Mouse (Mus musculus) hindbrain, embryonic 14.5 days (tissue): ENCODE results near the gene Slc25a39. TPM values are rescaled to one million over a fixed set of nuclear protein-coding genes. Genes with fewer than 3 reads are reported as not detected.
"Not testable (repeated sequence)": the region's sequence is repeated elsewhere in the genome, so short reads cannot be mapped to it uniquely, and the experiment has no call there.

Experiments used
- ATAC-seq: fragments of 200-750 bp; cut with Nextera tagmentation; 2 replicates; pipeline ENCODE4 v1.8.0; 2017; ENCODE audit warnings: moderate number of reproducible peaks, mild to moderate bottlenecking, moderate TSS enrichment, moderate library complexity; ENCODE audit not compliant: low FRiP score
- DNase-seq: peaks from one replicate; pipeline ENCODE4 v3.0.0-alpha.2; 2015; ENCODE audit warnings: low spot score
- H3K27ac ChIP-seq: fragments of 300-500 bp; sonication (generic); 2 replicates; pipeline ENCODE4 v1.5.1; 2014; ENCODE audit warnings: mild to moderate bottlenecking, moderate library complexity
- H3K27me3 ChIP-seq: fragments of 300-500 bp; sonication (generic); 2 replicates; pipeline ENCODE4 v1.6.1; 2014; ENCODE audit warnings: mild to moderate bottlenecking, low read length, mixed read lengths; ENCODE audit not compliant: control insufficient read depth, insufficient read depth
- H3K36me3 ChIP-seq: fragments of 300-500 bp; sonication (generic); replicated peaks from 2 replicates; pipeline ENCODE4 v1.6.1; 2014; ENCODE audit not compliant: control insufficient read depth, insufficient read depth
- H3K4me1 ChIP-seq: fragments of 300-500 bp; sonication (generic); replicated peaks from 2 replicates; pipeline ENCODE4 v1.6.1; 2014; ENCODE audit warnings: antibody characterized with exemption, low read length, mixed read lengths; ENCODE audit not compliant: control insufficient read depth, insufficient read depth
- H3K4me2 ChIP-seq: fragments of 300-500 bp; sonication (generic); replicated peaks from 2 replicates; pipeline ENCODE4 v1.6.1; 2014; ENCODE audit warnings: mild to moderate bottlenecking, moderate library complexity
- H3K4me3 ChIP-seq: fragments of 300-500 bp; sonication (generic); replicated peaks from 2 replicates; pipeline ENCODE4 v1.5.1; 2014; ENCODE audit warnings: mild to moderate bottlenecking, low read length
- H3K9ac ChIP-seq: fragments of 300-500 bp; sonication (generic); 2 replicates; pipeline ENCODE4 v1.6.1; 2014
- H3K9me3 ChIP-seq: fragments of 300-500 bp; sonication (generic); 2 replicates; pipeline ENCODE4 v1.6.1; 2016; ENCODE audit warnings: low read length; ENCODE audit not compliant: control insufficient read depth
- WGBS: fragments of 180-500 bp; shearing (Covaris S2); extraction: QIAGEN DNeasy Blood & Tissue Kit; methylation state at CpG from one replicate; pipeline ENCODE4 v1.1.7; 2014; 5-methylcytosine and 5-hydroxymethylcytosine counted together
- polyA plus RNA-seq: library from polyadenylated mRNA; unstranded; fragments of >200 nt; fragmentation: Nextera tagmentation; extraction: Ambion mirVana; gene quantifications from 2 replicates; pipeline ENCODE4 v1.2.1, GENCODE M21; 2014

The Slc25a39 gene
- polyA plus RNA-seq, 1 experiment from 2014 or later, result 154 TPM

- DNase-seq (no peak), ATAC-seq (no peak)
- Histone ChIP-seq H3K4me2 (no peak overlapping the region), H3K27me3 (no peaks in the 10 kb centered on the region), H3K4me1 (peaks cover 8% of the 10 kb centered on the region; the same call in 1 of the 2 replicates), H3K9ac (no peak overlapping the region), H3K27ac (no peak overlapping the region), H3K9me3 (no peaks in the 10 kb centered on the region), H3K36me3 (no peaks in the 10 kb centered on the region), H3K4me3 (no peak overlapping the region)
- WGBS, result 32% methylated on average over 2 of the region's 2 CpGs
These were observed 34.1 kb downstream of the Slc25a39 start for GRCm38 (mm10) chr11:102373646-102374045.

- 42% methylated on average over 14 of the region's 14 CpGs for WGBS
- H3K27me3 ChIP-seq, result no peaks in the 10 kb centered on the region
- no peaks in the 10 kb centered on the region for H3K9me3 ChIP-seq
- no peak overlapping the region for H3K4me3 ChIP-seq
- H3K9ac ChIP-seq, result no peak overlapping the region
- DNase-seq (no peak), ATAC-seq (no peak)
- H3K4me1 ChIP-seq, result peaks cover 8% of the 10 kb centered on the region; the same call in 1 of the 2 replicates
- H3K27ac ChIP-seq, result no peak overlapping the region
- no peaks in the 10 kb centered on the region for H3K36me3 ChIP-seq
- H3K4me2 ChIP-seq, result no peak overlapping the region
These were observed 34.8 kb downstream of the Slc25a39 start for GRCm38 (mm10) chr11:102372936-102373335.

GRCm38 (mm10) chr11:102371926-102372685 is 35.6 kb downstream of the Slc25a39 start:
- Histone ChIP-seq H3K4me3 (no peak overlapping the region), H3K36me3 (no peaks in the 10 kb centered on the region), H3K9ac (no peak overlapping the region), H3K4me1 (peaks cover 8% of the 10 kb centered on the region; the same call in 1 of the 2 replicates), H3K9me3 (no peaks in the 10 kb centered on the region), H3K27me3 (no peaks in the 10 kb centered on the region), H3K4me2 (no peak overlapping the region), H3K27ac (no peak overlapping the region)
- WGBS, result 89% methylated on average over 12 of the region's 12 CpGs
- ATAC-seq, result no peak
- no peak for DNase-seq

GRCm38 (mm10) chr11:102370285-102370684 is 37.5 kb downstream of the Slc25a39 start:
- H3K4me1 ChIP-seq, result no peaks in the 10 kb centered on the region
- WGBS, result 60% methylated on average over 7 of the region's 7 CpGs
- no peak for ATAC-seq

GRCm38 (mm10) chr11:102369263-102369662 is 38.5 kb downstream of the Slc25a39 start:
- Histone ChIP-seq H3K4me1 (no peaks in the 10 kb centered on the region), H3K27me3 (no peaks in the 10 kb centered on the region), H3K36me3 (no peaks in the 10 kb centered on the region), H3K4me3 (no peak overlapping the region), H3K9me3 (no peaks in the 10 kb centered on the region), H3K27ac (no peak overlapping the region), H3K4me2 (no peak overlapping the region), H3K9ac (no peak overlapping the region)
- no peak for ATAC-seq
- 78% methylated on average over 4 of the region's 4 CpGs for WGBS
- DNase-seq, result no peak

More at GRCm38 (mm10) chr11:102370285-102370684, 37.5 kb downstream of the Slc25a39 start:
- no peak for DNase-seq
- no peaks in the 10 kb centered on the region for H3K9me3 ChIP-seq
- no peaks in the 10 kb centered on the region for H3K36me3 ChIP-seq
- H3K4me2 ChIP-seq, result no peak overlapping the region
- no peaks in the 10 kb centered on the region for H3K27me3 ChIP-seq
- H3K27ac ChIP-seq, result no peak overlapping the region
- no peak overlapping the region for H3K9ac ChIP-seq
- H3K4me3 ChIP-seq, result no peak overlapping the region

- H3K4me2 ChIP-seq, result no peak overlapping the region
- 77% methylated on average over 5 of the region's 5 CpGs for WGBS
- DNase-seq, result no peak
- H3K27me3 ChIP-seq, result no peaks in the 10 kb centered on the region
- no peaks in the 10 kb centered on the region for H3K9me3 ChIP-seq
- H3K4me3 ChIP-seq, result no peak overlapping the region
- no peaks in the 10 kb centered on the region for H3K36me3 ChIP-seq
- no peak for ATAC-seq
- no peaks in the 10 kb centered on the region for H3K4me1 ChIP-seq
- no peak overlapping the region for H3K27ac ChIP-seq
- H3K9ac ChIP-seq, result no peak overlapping the region
These were observed 39.4 kb downstream of the Slc25a39 start for GRCm38 (mm10) chr11:102368347-102368746.

GRCm38 (mm10) chr11:102367504-102368280 is 40.1 kb downstream of the Slc25a39 start:
- Histone ChIP-seq H3K4me3 (no peak overlapping the region), H3K36me3 (no peaks in the 10 kb centered on the region), H3K4me2 (no peak overlapping the region), H3K4me1 (no peaks in the 10 kb centered on the region), H3K9ac (no peak overlapping the region), H3K27ac (no peak overlapping the region), H3K27me3 (no peaks in the 10 kb centered on the region), H3K9me3 (no peaks in the 10 kb centered on the region)
- DNase-seq (no peak), ATAC-seq (no peak)
- 86% methylated on average over 9 of the region's 9 CpGs for WGBS

- not testable (repeated sequence) for H3K9ac ChIP-seq, H3K27me3 ChIP-seq, H3K9me3 ChIP-seq, H3K27ac ChIP-seq, H3K36me3 ChIP-seq, H3K4me1 ChIP-seq, H3K4me2 ChIP-seq, DNase-seq, H3K4me3 ChIP-seq, ATAC-seq
- WGBS, result 80% methylated on average over 8 of the region's 8 CpGs
These were observed 41.6 kb downstream of the Slc25a39 start, which contains the start of gene Slc4a1 for GRCm38 (mm10) chr11:102366103-102366502. TSS of gene Slc4a1 (minus strand) at chr11:102366203.

- ATAC-seq (no peak), DNase-seq (no peak)
These were observed 42.0 kb downstream of the Slc25a39 start for GRCm38 (mm10) chr11:102365699-102366098.

More at GRCm38 (mm10) chr11:102365699-102366098, 42.0 kb downstream of the Slc25a39 start:
- Histone ChIP-seq H3K27ac (no peak overlapping the region), H3K9ac (no peak overlapping the region), H3K27me3 (no peaks in the 10 kb centered on the region), H3K4me3 (no peak overlapping the region), H3K4me2 (no peak overlapping the region), H3K36me3 (no peaks in the 10 kb centered on the region), H3K4me1 (no peaks in the 10 kb centered on the region), H3K9me3 (no peaks in the 10 kb centered on the region)
- 52% methylated on average over 4 of the region's 4 CpGs for WGBS
